Mouse (Mus musculus) cortical plate, adult 2 months (tissue): Measurements from ENCODE around the gene Prkd1.

Source experiments
- CTCF ChIP-seq: fragments of 200-500 bp; IDR thresholded peaks from 2 replicates; pipeline ENCODE4 v1.5.1; 2011; ENCODE audit warnings: mild to moderate bottlenecking, control low read depth, low read length; ENCODE audit not compliant: insufficient read depth; ENCODE audit errors: extremely low read depth
- POLR2A ChIP-seq: fragments of 200-500 bp; IDR thresholded peaks from 2 replicates; pipeline ENCODE4 v1.6.1; 2011; ENCODE audit warnings: mild to moderate bottlenecking, low read length, control low read depth; ENCODE audit not compliant: insufficient read depth; ENCODE audit errors: extremely low read depth

- no peak for TF ChIP-seq CTCF
- no peak for TF ChIP-seq POLR2A
Measured at GRCm38 (mm10) chr12:50479784-50480183, 169.1 kb downstream of the Prkd1 start.
